Mouse (Mus musculus) liver, embryonic 14.5 days (tissue): ENCODE data around the gene Ezr. TPM values are rescaled to one million over a fixed set of nuclear protein-coding genes. Genes with fewer than 3 reads are reported as not detected.

Experiments
- ATAC-seq: fragments of 200-750 bp; cut with Nextera tagmentation; 2 replicates; pipeline ENCODE4 v1.8.0; 2017; ENCODE audit warnings: moderate number of reproducible peaks, mild to moderate bottlenecking, moderate library complexity; ENCODE audit not compliant: insufficient read depth
- DNase-seq, 3 experiments: peaks; one replicate each; pipeline ENCODE4 v3.0.0-alpha.2; 2012 to 2013; ENCODE audit warnings: low read depth in 3 of 3, low spot score in 3 of 3
- H3K27ac ChIP-seq: fragments of 300-500 bp; sonication (generic); 2 replicates; pipeline ENCODE4 v1.5.1; 2014; ENCODE audit warnings: moderate library complexity, mild to moderate bottlenecking, control low read depth, inconsistent platforms
- H3K27me3 ChIP-seq: fragments of 300-500 bp; sonication (generic); 2 replicates; pipeline ENCODE4 v1.6.1; 2014; ENCODE audit warnings: mild to moderate bottlenecking, low read length, moderate library complexity; ENCODE audit not compliant: control insufficient read depth, insufficient read depth
- H3K36me3 ChIP-seq: fragments of 300-500 bp; sonication (generic); replicated peaks from 2 replicates; pipeline ENCODE4 v1.6.1; 2014; ENCODE audit warnings: low read depth; ENCODE audit not compliant: control insufficient read depth, insufficient read depth
- H3K4me1 ChIP-seq, 2 experiments: fragments of 200-500 bp in 1 of 2; fragments of 300-500 bp in 1 of 2; sonication (generic) in 1 of 2; replicated peaks; 2 replicates each; pipeline ENCODE4 v1.6.1; 2012 to 2014; ENCODE audit warnings: antibody characterized with exemption in 1 of 2, inconsistent platforms in 1 of 2, low read length in 1 of 2; ENCODE audit not compliant: control insufficient read depth in 2 of 2, insufficient read depth in 2 of 2
- H3K4me2 ChIP-seq: fragments of 300-500 bp; sonication (generic); 2 replicates; pipeline ENCODE4 v1.6.1; 2014; ENCODE audit warnings: low read depth, mild to moderate bottlenecking, control low read depth, moderate library complexity
- H3K4me3 ChIP-seq, 2 experiments: fragments of 200-500 bp in 1 of 2; fragments of 300-500 bp in 1 of 2; sonication (generic) in 1 of 2; 2 replicates each; pipeline ENCODE4 v1.5.1; 2012 to 2014; ENCODE audit warnings: low read depth in 2 of 2, low read length in 2 of 2, mild to moderate bottlenecking in 2 of 2, control low read depth in 1 of 2, inconsistent platforms in 1 of 2, moderate library complexity in 1 of 2; ENCODE audit not compliant: insufficient read depth in 1 of 2
- H3K9ac ChIP-seq: fragments of 300-500 bp; sonication (generic); replicated peaks from 2 replicates; pipeline ENCODE4 v1.6.1; 2014; ENCODE audit warnings: mild to moderate bottlenecking, control low read depth, moderate library complexity
- H3K9me3 ChIP-seq: fragments of 300-500 bp; sonication (generic); 2 replicates; pipeline ENCODE4 v1.6.1; 2016; ENCODE audit warnings: low read length, mixed read lengths; ENCODE audit not compliant: control insufficient read depth
- CTCF ChIP-seq: IDR thresholded peaks from 2 replicates; pipeline ENCODE4 v1.5.1; 2016; ENCODE audit warnings: antibody characterized with exemption, low read depth, control low read depth
- EP300 ChIP-seq: IDR thresholded peaks from 2 replicates; pipeline ENCODE4 v1.6.1; 2016; ENCODE audit warnings: antibody characterized with exemption, low read depth
- WGBS: fragments of 180-500 bp; shearing (Covaris S2); extraction: QIAGEN DNeasy Blood & Tissue Kit; methylation state at CpG from one replicate; pipeline ENCODE4 v1.1.7; 2014; ENCODE audit not compliant: insufficient replicate concordance; 5-methylcytosine and 5-hydroxymethylcytosine counted together
- polyA plus RNA-seq, 2 experiments: library from polyadenylated mRNA; depleted of rRNA in 1 of 2; stranded (reverse) in 1 of 2; unstranded in 1 of 2; fragments of >200 nt; fragmentation: Nextera tagmentation in 1 of 2; extraction: Ambion mirVana in 1 of 2; gene quantifications; 2 replicates each; pipeline versions ENCODE4 v1.2.1 to v1.2.3; 2012 to 2014

Gene Ezr
- polyA plus RNA-seq, 2 experiments = 31.2 to 41.7 TPM

DNA sequence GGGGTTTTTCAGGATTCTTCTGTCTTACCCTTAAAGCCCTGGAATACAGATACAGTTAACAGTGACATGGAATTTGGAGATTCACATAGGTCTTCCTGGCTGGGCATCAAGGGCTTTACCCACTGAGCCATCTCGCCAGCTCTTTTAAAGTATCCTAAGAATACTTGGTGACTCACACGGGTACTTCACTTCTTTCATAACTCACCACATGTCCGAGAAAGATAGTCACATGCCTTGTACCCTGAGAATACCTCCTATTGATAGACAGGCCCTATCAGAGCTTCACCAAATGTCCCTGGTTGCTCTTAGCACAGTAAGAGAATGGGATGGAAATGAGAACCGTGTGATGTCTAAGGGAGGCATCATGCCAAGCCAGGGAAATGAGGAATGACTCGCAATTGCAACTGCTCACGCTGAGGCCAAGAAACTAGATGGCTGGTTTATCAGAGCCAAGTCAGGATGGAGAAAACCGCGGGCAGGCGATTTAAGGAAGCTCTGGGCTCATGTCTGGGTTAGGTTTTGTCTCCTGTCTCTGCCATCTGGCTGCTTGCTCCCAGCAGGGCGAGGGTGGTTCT lies 44.7 kb upstream of the Ezr start:
- Histone ChIP-seq H3K9ac (peak overlapping the region; percentile 72), H3K9me3 (no peaks in the 10 kb centered on the region), H3K4me2 (peak overlapping the region; percentile 80), H3K4me3 (peak overlapping the region; percentile 66 to 77), H3K4me1 (peaks cover 15 to 27% of the 10 kb centered on the region in 2 experiments), H3K27ac (peak overlapping the region; percentile 82), H3K27me3 (no peaks in the 10 kb centered on the region), H3K36me3 (no peaks in the 10 kb centered on the region)
- WGBS = 6% methylated on average over 10 of the region's 10 CpGs
- ATAC-seq (peak; percentile 68), DNase-seq (peak; percentile 54 to 72 (median 57))
- TF ChIP-seq CTCF (no peak), EP300 (peak; percentile 68)

- H3K4me2 ChIP-seq = no peak overlapping the region
- H3K27ac ChIP-seq = no peak overlapping the region
- TF ChIP-seq CTCF (no peak), EP300 (no peak)
Measured at GRCm38 (mm10) chr17:6816796-6817195, 34.2 kb upstream of the Ezr start.

GRCm38 (mm10) chr17:6816151-6816550 lies 33.6 kb upstream of the Ezr start:
- H3K27ac ChIP-seq = no peak overlapping the region
- TF ChIP-seq CTCF = no peak
- no peak for TF ChIP-seq EP300
- no peaks in the 10 kb centered on the region for H3K9me3 ChIP-seq
- no peak overlapping the region for H3K4me3 ChIP-seq
- peaks cover 17 to 33% of the 10 kb centered on the region in 2 experiments for H3K4me1 ChIP-seq
- no peaks in the 10 kb centered on the region for H3K36me3 ChIP-seq
- DNase-seq (no peak), ATAC-seq (no peak)
- H3K27me3 ChIP-seq = no peaks in the 10 kb centered on the region
- WGBS = 14% methylated on average over 1 of the region's 1 CpGs
- no peak overlapping the region for H3K9ac ChIP-seq
- H3K4me2 ChIP-seq = no peak overlapping the region

More at GRCm38 (mm10) chr17:6816796-6817195, 34.2 kb upstream of the Ezr start:
- DNase-seq = no peak
- H3K27me3 ChIP-seq = no peaks in the 10 kb centered on the region
- no peaks in the 10 kb centered on the region for H3K36me3 ChIP-seq
- WGBS = 58% methylated on average over 5 of the region's 5 CpGs
- peaks cover 17 to 33% of the 10 kb centered on the region in 2 experiments for H3K4me1 ChIP-seq
- H3K9ac ChIP-seq = no peak overlapping the region
- no peak for ATAC-seq
- H3K9me3 ChIP-seq = no peaks in the 10 kb centered on the region
- no peak overlapping the region for H3K4me3 ChIP-seq

- Histone ChIP-seq H3K9me3 (no peaks in the 10 kb centered on the region), H3K27me3 (no peaks in the 10 kb centered on the region), H3K4me3 (no peak overlapping the region), H3K36me3 (no peaks in the 10 kb centered on the region), H3K4me1 (peaks cover 17 to 33% of the 10 kb centered on the region in 2 experiments), H3K4me2 (no peak overlapping the region; the same call in 1 of the 2 replicates), H3K9ac (0 out of 2 replicates have a peak overlapping the region, but pooled peaks have one; percentile 20), H3K27ac (no peak overlapping the region)
- TF ChIP-seq CTCF (no peak), EP300 (peak; percentile 65)
- DNase-seq (peak in 1 of 3 experiments; percentile 16), ATAC-seq (peak; percentile 79)
- WGBS = 19% methylated on average over 4 of the region's 4 CpGs
Measured at GRCm38 (mm10) chr17:6814656-6815055, 32.1 kb upstream of the Ezr start.

DNA sequence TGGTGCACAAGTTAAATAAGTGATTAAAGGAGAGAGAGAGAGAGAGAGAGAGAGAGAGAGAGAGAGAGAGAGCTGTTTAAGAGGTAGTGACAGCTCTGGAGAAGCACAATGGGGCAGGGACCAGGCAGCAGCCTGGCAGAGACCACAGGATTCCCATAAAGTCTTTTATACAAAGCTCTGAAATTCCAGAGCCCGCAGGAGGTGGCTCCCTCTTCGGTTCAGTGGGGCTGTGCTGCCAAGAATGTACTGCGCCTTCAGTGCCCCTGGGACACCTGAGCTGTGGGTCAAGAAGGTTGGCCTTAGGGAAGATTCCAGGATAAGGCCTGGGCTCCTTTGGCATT lies 30.2 kb upstream of the Ezr start:
- TF ChIP-seq CTCF = no peak
- TF ChIP-seq EP300 = no peak
- H3K4me1 ChIP-seq = peaks cover 17 to 40% of the 10 kb centered on the region in 2 experiments
- no peak overlapping the region for H3K9ac ChIP-seq
- H3K9me3 ChIP-seq = no peaks in the 10 kb centered on the region
- H3K27me3 ChIP-seq = no peaks in the 10 kb centered on the region
- DNase-seq = no peak
- H3K27ac ChIP-seq = no peak overlapping the region
- WGBS = 42% methylated on average over 3 of the region's 3 CpGs
- ATAC-seq = no peak
- no peaks in the 10 kb centered on the region for H3K36me3 ChIP-seq
- no peak overlapping the region for H3K4me2 ChIP-seq
- H3K4me3 ChIP-seq = no peak overlapping the region
